Mouse (Mus musculus) retina, adult 2 months (tissue): Measurements from ENCODE around the gene Mrgpre.

Experiments
- DNase-seq: peaks from one replicate; pipeline ENCODE4 v3.0.0-alpha.2; 2012; ENCODE audit warnings: low read depth, low spot score

Mrgpre gene

GRCm38 (mm10) chr7:143739511-143740461 is 44.5 kb downstream of the Mrgpre start:
- no peak for DNase-seq

GRCm38 (mm10) chr7:143738601-143739006 is 45.7 kb downstream of the Mrgpre start:
- DNase-seq, result no peak

- DNase-seq, result no peak
Measured at GRCm38 (mm10) chr7:143738194-143738593, 46.1 kb downstream of the Mrgpre start.

- DNase-seq, result no peak
Measured at GRCm38 (mm10) chr7:143733746-143734145, 50.6 kb downstream of the Mrgpre start.

- no peak for DNase-seq
Measured at GRCm38 (mm10) chr7:143729886-143730285, 54.4 kb downstream of the Mrgpre start.
